Mouse (Mus musculus): ENCODE results near the gene Ppm1m. TPM values are rescaled to one million over a fixed set of nuclear protein-coding genes. Genes with fewer than 3 reads are reported as not detected.
A peak's percentile ranks its signal among the peaks of the same experiment; 100 is the strongest.

Ppm1m gene
- 18.7 and 22.8 TPM in 2 replicates for polyA plus RNA-seq (2015; fragmentation: Nextera tagmentation; extraction: Ambion mirVana)

GRCm38 (mm10) chr9:106199535-106200272 lies at the start of gene Ppm1m:
Gene Ppm1m, minus strand, starts transcription at chr9:106199746.
- Histone ChIP-seq H3K9me3 (no peaks in the 10 kb centered on the region), H3K4me1 (replicated peaks) (peaks cover 43% of the 10 kb centered on the region), H3K27me3 (no peaks in the 10 kb centered on the region), H3K36me3 (no peaks in the 10 kb centered on the region; the same call in 1 of the 2 replicates), H3K9ac (peak within 1 kb of the TSS; percentile 78), H3K27ac (replicated peaks) (no peak within 1 kb of the TSS), H3K4me2 (peak within 1 kb of the TSS; percentile 65), H3K4me3 (peak within 1 kb of the TSS; percentile 53)
- 42% methylated on average over 18 of the region's 18 CpGs for WGBS
- ATAC-seq (ENCODE audit: low read depth), result no peak; the same call in 1 of the 2 replicates

DNA sequence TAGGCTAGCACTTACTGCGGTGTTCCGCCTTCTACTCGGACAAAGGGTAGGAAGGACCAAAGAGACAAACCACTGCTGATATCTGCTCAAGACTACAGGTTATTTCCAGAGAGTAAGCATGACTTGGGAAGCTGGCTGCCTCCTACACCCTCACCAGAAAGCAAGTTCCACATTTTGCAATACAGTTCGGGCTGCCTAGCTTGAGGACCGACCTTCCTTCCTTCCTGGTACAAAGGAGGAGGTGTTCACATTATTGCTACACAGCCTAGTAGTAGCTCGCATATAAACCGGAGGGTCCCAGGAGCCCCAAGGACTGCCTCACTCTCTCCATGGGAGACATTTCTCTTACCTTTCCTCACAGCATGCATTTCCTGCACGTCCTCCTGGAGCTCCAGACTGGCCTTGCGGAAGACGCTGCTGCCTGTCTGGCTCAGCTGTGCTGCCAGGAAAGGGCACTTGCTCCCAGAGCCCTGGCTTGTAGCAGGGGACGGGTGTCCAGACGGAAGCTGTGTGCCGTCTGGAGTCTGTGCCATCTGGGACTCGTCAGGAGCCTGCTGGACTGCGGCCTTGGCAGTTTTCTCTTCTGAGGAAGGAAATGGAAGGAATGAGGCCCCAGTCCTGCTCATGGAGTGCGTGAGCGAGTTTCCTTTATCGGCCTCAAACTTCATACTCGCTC lies 43.4 kb upstream of the Ppm1m start:
- 86% methylated on average over 19 of the region's 19 CpGs for WGBS
- Histone ChIP-seq H3K27me3 (no peaks in the 10 kb centered on the region), H3K27ac (replicated peaks) (peak overlapping the region; percentile 28; the same call in 1 of the 2 replicates), H3K36me3 (peaks cover 63% of the 10 kb centered on the region), H3K9ac (no peak overlapping the region), H3K4me2 (no peak overlapping the region), H3K9me3 (no peaks in the 10 kb centered on the region), H3K4me3 (no peak overlapping the region), H3K4me1 (replicated peaks) (peaks cover 15% of the 10 kb centered on the region)
- no peak for ATAC-seq (ENCODE audit: low read depth)

DNA sequence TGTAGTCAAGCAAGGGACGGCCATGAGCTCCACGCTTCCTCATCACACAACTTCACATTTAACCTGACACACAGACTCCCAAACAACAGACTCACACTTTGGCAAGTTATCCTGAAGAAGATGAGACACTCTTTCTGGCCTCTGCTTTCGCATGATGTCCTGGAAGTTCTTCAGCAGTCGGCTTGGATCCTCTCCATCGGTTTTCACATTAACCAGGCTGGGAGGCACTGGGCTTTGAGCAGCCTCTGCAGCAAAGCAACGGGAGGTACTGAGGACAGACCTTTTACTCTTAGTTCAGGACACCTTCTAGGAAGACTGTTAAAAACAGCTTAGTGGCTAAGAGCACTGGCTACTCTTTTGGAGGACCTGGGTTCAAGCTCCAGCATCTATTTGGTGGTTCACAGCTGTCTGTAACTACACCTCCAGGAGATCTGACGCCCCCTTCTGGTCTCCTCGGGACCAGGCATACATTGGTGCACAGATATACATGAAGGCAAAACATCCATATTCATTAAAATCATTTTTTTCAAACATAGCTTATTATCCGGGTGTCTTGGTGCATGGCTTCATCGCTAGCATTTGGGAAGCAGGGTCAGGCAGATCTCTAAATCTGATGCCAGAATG lies 42.1 kb upstream of the Ppm1m start:
- no peaks in the 10 kb centered on the region for H3K27me3 ChIP-seq
- no peak overlapping the region for H3K4me2 ChIP-seq
- H3K4me3 ChIP-seq, result no peak overlapping the region
- no peaks in the 10 kb centered on the region for H3K9me3 ChIP-seq
- WGBS, result 89% methylated on average over 10 of the region's 10 CpGs
- H3K36me3 ChIP-seq, result peaks cover 76% of the 10 kb centered on the region
- H3K4me1 ChIP-seq (replicated peaks), result peaks cover 7% of the 10 kb centered on the region
- H3K9ac ChIP-seq, result no peak overlapping the region
- ATAC-seq (ENCODE audit: low read depth), result no peak
- H3K27ac ChIP-seq (replicated peaks), result no peak overlapping the region

DNA sequence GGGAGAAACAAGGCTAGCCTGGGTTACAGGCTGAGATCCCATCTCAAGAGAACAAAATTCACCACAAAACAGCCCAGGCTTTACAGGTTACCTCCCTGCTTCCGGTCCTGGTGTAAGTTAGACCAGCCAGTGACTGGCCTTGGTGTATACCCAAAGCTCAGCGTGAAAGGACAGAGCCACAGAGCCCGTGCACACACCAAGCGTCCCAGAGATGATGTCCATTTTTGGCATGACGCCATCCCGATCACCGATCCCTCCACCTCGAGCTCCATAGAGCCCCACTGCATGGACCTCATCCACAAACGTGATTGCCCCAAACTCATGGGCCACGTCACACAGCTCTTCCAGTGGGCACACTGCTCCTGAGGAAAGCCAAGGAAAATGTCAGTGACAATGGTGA lies 38.3 kb upstream of the Ppm1m start:
- Histone ChIP-seq H3K4me1 (replicated peaks) (no peaks in the 10 kb centered on the region), H3K9ac (no peak overlapping the region), H3K27ac (replicated peaks) (no peak overlapping the region), H3K9me3 (no peaks in the 10 kb centered on the region), H3K4me3 (no peak overlapping the region), H3K4me2 (no peak overlapping the region), H3K36me3 (peaks cover 100% of the 10 kb centered on the region), H3K27me3 (no peaks in the 10 kb centered on the region)
- 95% methylated on average over 10 of the region's 10 CpGs for WGBS
- ATAC-seq (ENCODE audit: low read depth), result no peak

GRCm38 (mm10) chr9:106237401-106237800 lies 37.9 kb upstream of the Ppm1m start:
- Histone ChIP-seq H3K4me1 (replicated peaks) (no peaks in the 10 kb centered on the region), H3K4me3 (no peak overlapping the region), H3K9me3 (no peaks in the 10 kb centered on the region), H3K27ac (replicated peaks) (no peak overlapping the region), H3K4me2 (no peak overlapping the region), H3K9ac (no peak overlapping the region), H3K36me3 (peaks cover 100% of the 10 kb centered on the region), H3K27me3 (no peaks in the 10 kb centered on the region)
- no peak for ATAC-seq (ENCODE audit: low read depth)
- WGBS, result 94% methylated on average over 8 of the region's 8 CpGs

DNA sequence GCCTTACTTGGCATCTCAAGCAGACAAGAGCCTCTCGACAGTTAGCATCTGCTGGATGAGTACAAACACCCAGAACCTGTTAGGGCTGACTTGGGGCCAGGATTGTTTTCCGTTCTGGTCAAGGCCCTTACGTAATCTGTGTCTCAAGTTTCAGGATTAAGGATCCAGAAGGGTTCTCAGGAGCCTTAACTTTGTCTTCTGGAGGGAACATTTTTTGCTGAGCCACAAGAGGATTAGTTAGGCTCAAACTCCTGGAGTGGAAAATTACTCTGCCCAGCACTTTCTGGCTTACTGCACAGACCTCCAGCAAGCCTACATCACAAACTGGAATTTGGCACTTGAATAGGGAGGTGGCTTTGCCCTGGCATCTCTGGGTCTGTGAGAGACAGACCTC lies 37.3 kb upstream of the Ppm1m start:
- Histone ChIP-seq H3K9ac (no peak overlapping the region), H3K4me2 (no peak overlapping the region), H3K27me3 (no peaks in the 10 kb centered on the region), H3K4me3 (no peak overlapping the region), H3K36me3 (peaks cover 96% of the 10 kb centered on the region), H3K27ac (replicated peaks) (no peak overlapping the region), H3K9me3 (no peaks in the 10 kb centered on the region), H3K4me1 (replicated peaks) (no peaks in the 10 kb centered on the region)
- WGBS, result 88% methylated on average over 3 of the region's 3 CpGs
- no peak for ATAC-seq (ENCODE audit: low read depth)

DNA sequence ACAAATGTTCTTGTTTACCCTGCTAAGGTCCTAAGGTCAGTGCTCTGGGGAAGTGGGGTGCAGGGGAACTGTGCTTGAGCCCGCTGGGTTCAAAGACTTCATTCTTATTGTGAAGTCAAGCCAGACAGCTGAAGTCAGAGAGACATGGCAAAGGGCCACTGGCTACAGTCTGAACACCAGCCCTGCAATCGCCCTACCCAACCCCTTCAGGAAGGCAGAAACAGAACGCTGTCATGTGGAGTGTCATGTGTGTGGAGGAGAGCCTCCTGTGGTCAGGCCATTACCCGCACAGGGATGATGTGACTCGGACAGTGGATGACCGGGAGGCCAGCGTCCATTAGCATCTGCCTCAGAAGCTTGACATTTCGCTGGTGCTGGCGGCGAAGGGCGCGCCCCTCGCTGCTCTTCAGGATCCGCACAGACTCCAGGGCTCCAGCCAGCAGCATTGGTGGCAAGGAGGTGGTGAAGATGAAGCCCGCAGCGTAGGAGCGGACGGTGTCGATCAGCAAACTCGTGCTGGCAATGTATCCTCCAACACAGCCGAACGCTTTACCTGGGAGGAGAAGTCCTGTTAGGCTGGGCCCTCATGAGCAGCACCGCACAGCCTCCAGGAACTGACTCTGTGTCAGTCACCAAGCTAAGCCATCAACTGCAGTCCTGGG lies 36.7 kb upstream of the Ppm1m start:
- ATAC-seq (ENCODE audit: low read depth), result no peak
- Histone ChIP-seq H3K9me3 (no peaks in the 10 kb centered on the region), H3K36me3 (peaks cover 91% of the 10 kb centered on the region), H3K4me2 (no peak overlapping the region), H3K9ac (no peak overlapping the region), H3K27me3 (no peaks in the 10 kb centered on the region), H3K27ac (replicated peaks) (no peak overlapping the region), H3K4me1 (replicated peaks) (no peaks in the 10 kb centered on the region), H3K4me3 (no peak overlapping the region)
- WGBS, result 94% methylated on average over 23 of the region's 23 CpGs

- Histone ChIP-seq H3K4me2 (no peak overlapping the region), H3K27me3 (no peaks in the 10 kb centered on the region), H3K9me3 (no peaks in the 10 kb centered on the region), H3K36me3 (peaks cover 81% of the 10 kb centered on the region), H3K4me1 (replicated peaks) (no peaks in the 10 kb centered on the region), H3K4me3 (no peak overlapping the region), H3K9ac (no peak overlapping the region), H3K27ac (replicated peaks) (no peak overlapping the region)
- WGBS, result 85% methylated on average over 23 of the region's 23 CpGs
- ATAC-seq (ENCODE audit: low read depth), result no peak
Observed at GRCm38 (mm10) chr9:106235194-106235830, 35.8 kb upstream of the Ppm1m start.

DNA sequence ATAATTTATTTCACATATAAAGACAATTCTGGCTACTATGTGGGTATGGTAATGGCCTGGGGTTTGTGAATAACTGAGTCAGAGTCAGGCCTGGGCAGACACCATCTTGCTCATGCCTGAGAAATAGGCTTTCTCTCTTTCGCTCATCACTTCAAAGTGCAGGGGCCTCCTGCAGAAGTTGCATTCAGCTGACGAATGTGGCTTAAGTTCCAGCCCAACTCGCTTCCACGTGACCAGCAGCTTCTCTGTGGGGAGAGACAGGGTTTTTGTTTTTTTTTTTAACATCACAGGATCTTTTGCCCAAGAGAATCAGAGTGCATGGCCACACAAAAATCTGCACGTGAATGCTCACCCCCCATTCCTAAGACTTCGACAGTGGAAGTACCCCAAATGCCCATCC lies 34.4 kb upstream of the Ppm1m start:
- no peaks in the 10 kb centered on the region for H3K4me1 ChIP-seq (replicated peaks)
- peaks cover 68% of the 10 kb centered on the region for H3K36me3 ChIP-seq
- 75% methylated on average over 6 of the region's 6 CpGs for WGBS
- H3K4me3 ChIP-seq, result no peak overlapping the region
- no peaks in the 10 kb centered on the region for H3K9me3 ChIP-seq
- H3K4me2 ChIP-seq, result no peak overlapping the region
- no peak overlapping the region for H3K27ac ChIP-seq (replicated peaks)
- H3K27me3 ChIP-seq, result no peaks in the 10 kb centered on the region
- no peak for ATAC-seq (ENCODE audit: low read depth)
- no peak overlapping the region for H3K9ac ChIP-seq

- no peak overlapping the region for H3K4me3 ChIP-seq
- H3K9me3 ChIP-seq, result no peaks in the 10 kb centered on the region
- no peaks in the 10 kb centered on the region for H3K4me1 ChIP-seq (replicated peaks)
- H3K27me3 ChIP-seq, result no peaks in the 10 kb centered on the region
- ATAC-seq (ENCODE audit: low read depth), result no peak
- H3K27ac ChIP-seq (replicated peaks), result no peak overlapping the region
- WGBS, result 92% methylated on average over 3 of the region's 3 CpGs
- no peak overlapping the region for H3K4me2 ChIP-seq
- peaks cover 58% of the 10 kb centered on the region for H3K36me3 ChIP-seq
- no peak overlapping the region for H3K9ac ChIP-seq
Observed at GRCm38 (mm10) chr9:106232956-106233355, 33.4 kb upstream of the Ppm1m start.

DNA sequence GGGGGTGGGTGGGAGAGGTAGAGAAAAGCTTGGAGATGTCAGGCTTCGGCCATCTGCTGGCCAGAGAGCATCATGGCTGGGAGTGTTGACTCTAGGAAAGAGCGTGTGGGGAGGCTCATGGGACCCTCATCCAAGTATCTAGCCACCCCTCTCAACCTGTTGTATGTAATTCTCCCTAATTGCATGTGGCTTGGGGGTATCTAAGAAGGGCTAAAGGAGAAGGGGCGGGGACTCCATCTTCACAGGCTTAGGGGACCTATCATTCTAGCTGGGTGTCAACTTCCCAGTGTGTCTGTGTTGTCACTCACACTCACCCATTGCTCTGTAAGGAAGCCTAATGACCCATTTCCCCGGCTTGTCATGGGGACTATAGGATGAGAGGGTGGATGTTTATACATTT lies 32.3 kb upstream of the Ppm1m start:
- no peaks in the 10 kb centered on the region for H3K9me3 ChIP-seq
- no peak for ATAC-seq (ENCODE audit: low read depth)

More for the DNA sequence above, 32.3 kb upstream of the Ppm1m start:
- H3K4me2 ChIP-seq, result no peak overlapping the region
- H3K4me1 ChIP-seq (replicated peaks), result no peaks in the 10 kb centered on the region
- no peak overlapping the region for H3K4me3 ChIP-seq
- H3K36me3 ChIP-seq, result peaks cover 46% of the 10 kb centered on the region
- WGBS, result 95% methylated on average over 4 of the region's 4 CpGs
- no peak overlapping the region for H3K27ac ChIP-seq (replicated peaks)
- H3K9ac ChIP-seq, result no peak overlapping the region
- no peaks in the 10 kb centered on the region for H3K27me3 ChIP-seq
